Mouse (Mus musculus): Measurements from ENCODE around the gene Vmn1r47.

GRCm38 (mm10) chr6:89966341-89966740, 49.6 kb upstream of the Vmn1r47 start:
- TF ChIP-seq POLR2A (IDR thresholded peaks at IDR 0.05; ENCODE audit: control insufficient read depth, low read depth, low read length), result no peak
- TF ChIP-seq CTCF (IDR thresholded peaks at IDR 0.05; ENCODE audit: control insufficient read depth, insufficient read depth, insufficient replicate concordance, low read depth, low read length), result no peak
